Mouse (Mus musculus): ENCODE measurements at regions not wholly inside any gene's neighbourhood (a gene's known extent, or its start where the extent isn't known, plus 50 kb on each side); places are given as distances from the start of the nearest gene placed in this dataset.
A peak's percentile ranks its signal among the peaks of the same experiment; 100 is the strongest.
"Not testable (repeated sequence)": the region's sequence is repeated elsewhere in the genome, so short reads cannot be mapped to it uniquely, and the experiment has no call there.

GRCm38 (mm10) chr12:95355151-95355550 is 336.9 kb upstream of the Flrt2 start:
- intact Hi-C loops (cut with DNase I), result no loop called here
- no peak for DNase-seq (ENCODE audit: extremely low spot score in 1 of 2, low spot score in 2 of 2)

GRCm38 (mm10) chr12:95384248-95384964 is 307.6 kb upstream of the Flrt2 start:
- no peak for DNase-seq (ENCODE audit: extremely low spot score in 1 of 2, low spot score in 2 of 2)
- intact Hi-C loops (cut with DNase I), result no loop called here

- intact Hi-C loops (cut with DNase I), result loop anchor here (5.0 kb wide), 1 partner anchor 307 kb away; the partner anchor contains the start of gene Flrt2
- no peak for DNase-seq (ENCODE audit: extremely low spot score in 1 of 2, low spot score in 2 of 2)
These were observed 306.3 kb upstream of the Flrt2 start for GRCm38 (mm10) chr12:95385688-95386087.

- intact Hi-C loops (cut with DNase I), result loop anchor here (5.0 kb wide), 1 partner anchor 304 kb away; the partner anchor contains the start of gene Flrt2
- DNase-seq (ENCODE audit: extremely low spot score in 1 of 2, low spot score in 2 of 2), result peak in 1 of 2 experiments; percentile 63
These were observed 303.8 kb upstream of the Flrt2 start for GRCm38 (mm10) chr12:95388185-95388584.

GRCm38 (mm10) chr12:95392821-95393220 is 299.2 kb upstream of the Flrt2 start:
- intact Hi-C loops (cut with DNase I), result no loop called here
- DNase-seq (ENCODE audit: extremely low spot score in 1 of 2, low spot score in 2 of 2), result no peak

- DNase-seq (ENCODE audit: extremely low spot score in 1 of 2, low spot score in 2 of 2), result peak in 1 of 2 experiments; percentile 67
- intact Hi-C loops (cut with DNase I), result no loop called here
These were observed 297.0 kb upstream of the Flrt2 start for GRCm38 (mm10) chr12:95394991-95395530.

- intact Hi-C loops (cut with DNase I), result no loop called here
- no peak for DNase-seq (ENCODE audit: extremely low spot score in 1 of 2, low spot score in 2 of 2)
These were observed 271.2 kb upstream of the Flrt2 start for GRCm38 (mm10) chr12:95420861-95421260.

GRCm38 (mm10) chr12:95424739-95425138 is 267.3 kb upstream of the Flrt2 start:
- DNase-seq (ENCODE audit: extremely low spot score in 1 of 2, low spot score in 2 of 2), result no peak
- intact Hi-C loops (cut with DNase I), result no loop called here

- DNase-seq (ENCODE audit: extremely low spot score in 1 of 2, low spot score in 2 of 2), result no peak
- intact Hi-C loops (cut with DNase I), result no loop called here
These were observed 254.8 kb upstream of the Flrt2 start for GRCm38 (mm10) chr12:95437226-95437625.

GRCm38 (mm10) chr12:95457480-95457879 is 234.5 kb upstream of the Flrt2 start:
- DNase-seq (ENCODE audit: extremely low spot score in 1 of 2, low spot score in 2 of 2), result no peak
- intact Hi-C loops (cut with DNase I), result no loop called here

- intact Hi-C loops (cut with DNase I), result no loop called here
- DNase-seq (ENCODE audit: extremely low spot score in 1 of 2, low spot score in 2 of 2), result no peak
These were observed 225.2 kb upstream of the Flrt2 start for GRCm38 (mm10) chr12:95466502-95467490.

- no peak for DNase-seq (ENCODE audit: extremely low spot score in 1 of 2, low spot score in 2 of 2)
- intact Hi-C loops (cut with DNase I), result no loop called here
These were observed 222.1 kb upstream of the Flrt2 start for GRCm38 (mm10) chr12:95469897-95470296.

- intact Hi-C loops (cut with DNase I), result no loop called here
- DNase-seq (ENCODE audit: extremely low spot score in 1 of 2, low spot score in 2 of 2), result no peak
These were observed 205.5 kb upstream of the Flrt2 start for GRCm38 (mm10) chr12:95486502-95486901.

GRCm38 (mm10) chr12:95488371-95488770 is 203.7 kb upstream of the Flrt2 start:
- intact Hi-C loops (cut with DNase I), result no loop called here
- DNase-seq (ENCODE audit: extremely low spot score in 1 of 2, low spot score in 2 of 2), result no peak

- no peak for DNase-seq (ENCODE audit: extremely low spot score in 1 of 2, low spot score in 2 of 2)
- intact Hi-C loops (cut with DNase I), result no loop called here
These were observed 202.7 kb upstream of the Flrt2 start for GRCm38 (mm10) chr12:95489374-95489773.

- intact Hi-C loops (cut with DNase I), result no loop called here
- DNase-seq (ENCODE audit: extremely low spot score in 1 of 2, low spot score in 2 of 2), result no peak
These were observed 202.2 kb upstream of the Flrt2 start for GRCm38 (mm10) chr12:95489848-95490247.

- DNase-seq (ENCODE audit: extremely low spot score in 1 of 2, low spot score in 2 of 2); intact Hi-C loops (cut with DNase I): not testable (repeated sequence)
These were observed 200.1 kb upstream of the Flrt2 start for GRCm38 (mm10) chr12:95491806-95492436.

GRCm38 (mm10) chr12:95501443-95501842 is 190.6 kb upstream of the Flrt2 start:
- DNase-seq (ENCODE audit: extremely low spot score in 1 of 2, low spot score in 2 of 2), result no peak
- intact Hi-C loops (cut with DNase I), result no loop called here

GRCm38 (mm10) chr12:95520008-95520407 is 172.0 kb upstream of the Flrt2 start:
- intact Hi-C loops (cut with DNase I), result no loop called here
- no peak for DNase-seq (ENCODE audit: extremely low spot score in 1 of 2, low spot score in 2 of 2)

Data from left cerebral cortex, postnatal 10 days (tissue).